In the genomic region with DNA sequence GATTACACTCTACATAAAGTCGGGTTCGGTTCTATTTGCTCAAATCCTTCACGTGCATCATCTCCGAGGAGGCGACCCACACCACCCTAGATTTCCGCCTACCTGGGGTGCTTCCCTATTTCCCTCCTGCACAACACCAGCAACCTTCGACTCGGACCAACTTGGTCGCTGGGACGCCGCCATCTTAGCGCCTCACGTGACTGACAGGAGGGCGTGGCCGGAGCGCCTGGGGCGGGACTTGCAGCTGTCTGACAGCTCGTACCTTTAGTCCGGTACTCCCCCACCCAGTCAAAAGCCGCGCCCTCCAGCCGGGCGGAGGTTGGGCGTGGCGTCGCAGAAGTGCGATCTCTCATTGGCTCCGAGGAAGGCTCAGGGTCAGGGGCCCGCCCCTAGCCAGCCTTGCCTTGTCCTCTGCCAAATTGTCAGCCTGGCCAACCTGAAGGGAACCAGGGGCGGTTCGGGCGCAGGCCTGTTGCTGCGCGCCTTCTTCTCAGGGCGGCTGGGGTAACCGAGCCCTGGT, we compare ENCODE assay signal across 8 mouse cellular contexts. TPM values are rescaled to one million over a fixed set of nuclear protein-coding genes. Genes with fewer than 3 reads are reported as not detected.
DNase-seq lines count a peak whose midpoint lies in the region; ATAC-seq and TF ChIP-seq lines count a peak whose summit lies in the region.

A gene (minus strand): TSS at position 209 of the 520 bp plus-strand sequence.

- WGBS in forebrain, embryonic 10.5 days = under 1% methylated on average over 36 of the region's 36 CpGs
- under 1% methylated on average over 36 of the region's 36 CpGs for whole genome bisulfite sequencing in heart, embryonic 15.5 days
- WGBS in liver, embryonic 14.5 days (ENCODE audit: insufficient replicate concordance) = 0% methylated on average over 36 of the region's 36 CpGs
- WGBS in neural tube, embryonic 11.5 days = 0% methylated on average over 36 of the region's 36 CpGs
- whole genome bisulfite sequencing in stomach, postnatal 0 days = 0% methylated on average over 36 of the region's 36 CpGs

- H3K4me2 ChIP-seq in heart, embryonic 15.5 days = peak within 1 kb of the TSS; percentile 95
- H3K4me2 ChIP-seq in liver, embryonic 14.5 days (ENCODE audit: low read depth) = peak within 1 kb of the TSS; percentile 98
- H3K4me2 ChIP-seq in neural tube, embryonic 11.5 days (ENCODE audit: low read depth) = peak within 1 kb of the TSS; percentile 71
- H3K4me2 ChIP-seq in stomach, postnatal 0 days (replicated peaks; ENCODE audit: low read depth) = peak within 1 kb of the TSS; percentile 90

- peak; percentile 98 for DNase-seq in CD8-positive naive resting alpha-beta T cell, adult 2 months (ENCODE audit: low read depth in 2 of 2, low spot score in 2 of 2)
- peak; percentile 97 for DNase-seq in c-Kit-positive CD71-negative TER-119-negative erythroid progenitor cells, embryonic 14.5 days (ENCODE audit: low read depth)
- DNase-seq in forebrain, embryonic 10.5 days (ENCODE audit: extremely low spot score, low spot score) = peak; percentile 99
- DNase-seq in kidney, postnatal 25 days = peak; percentile 98 to 100
- peak; percentile 97 to 98 (median 98) for DNase-seq in liver, embryonic 14.5 days (ENCODE audit: low read depth in 3 of 3, low spot score in 3 of 3)
- peak; percentile 99 for DNase-seq in neural tube, embryonic 11.5 days (ENCODE audit: low spot score)
- DNase-seq in stomach, postnatal 0 days (ENCODE audit: low spot score) = peak; percentile 99

- H3K9ac ChIP-seq in heart, embryonic 15.5 days = peak within 1 kb of the TSS; percentile 73
- peak within 1 kb of the TSS; percentile 74 for H3K9ac ChIP-seq in liver, embryonic 14.5 days (replicated peaks)
- peak within 1 kb of the TSS; percentile 59 for H3K9ac ChIP-seq in neural tube, embryonic 11.5 days (ENCODE audit: low read length)
- peak within 1 kb of the TSS; percentile 75 for H3K9ac ChIP-seq in stomach, postnatal 0 days (ENCODE audit: low read length)

- peaks cover 21% of the 10 kb centered on the region for H3K27me3 ChIP-seq in forebrain, embryonic 10.5 days (ENCODE audit: poor library complexity, severe bottlenecking)
- peaks cover 3% of the 10 kb centered on the region for H3K27me3 ChIP-seq in heart, embryonic 15.5 days
- peaks cover 2% of the 10 kb centered on the region; the same call in 1 of the 2 replicates for H3K27me3 ChIP-seq in liver, embryonic 14.5 days (ENCODE audit: control insufficient read depth, insufficient read depth, low read length)
- no peaks in the 10 kb centered on the region for H3K27me3 ChIP-seq in neural tube, embryonic 11.5 days (ENCODE audit: control insufficient read depth, insufficient read depth, low read length)
- no peaks in the 10 kb centered on the region for H3K27me3 ChIP-seq in stomach, postnatal 0 days (ENCODE audit: control insufficient read depth, insufficient read depth, low read length)

- H3K4me1 ChIP-seq in forebrain, embryonic 10.5 days = peaks cover 17% of the 10 kb centered on the region
- peaks cover 15% of the 10 kb centered on the region for H3K4me1 ChIP-seq in heart, embryonic 15.5 days (replicated peaks)
- peaks cover 8 to 11% of the 10 kb centered on the region in 2 experiments for H3K4me1 ChIP-seq in liver, embryonic 14.5 days (replicated peaks; ENCODE audit: control insufficient read depth in 2 of 2, insufficient read depth in 2 of 2, low read length in 1 of 2)
- H3K4me1 ChIP-seq in neural tube, embryonic 11.5 days (ENCODE audit: control insufficient read depth, insufficient read depth, low read length) = no peaks in the 10 kb centered on the region
- H3K4me1 ChIP-seq in stomach, postnatal 0 days (replicated peaks; ENCODE audit: control insufficient read depth, insufficient read depth) = no peaks in the 10 kb centered on the region

- peak; percentile 100 for ATAC-seq in heart, embryonic 15.5 days (replicated peaks; ENCODE audit: insufficient number of reproducible peaks, insufficient read depth, low FRiP score, low read depth)
- ATAC-seq in liver, embryonic 14.5 days (ENCODE audit: insufficient read depth) = peak; percentile 100
- ATAC-seq in neural tube, embryonic 11.5 days (ENCODE audit: insufficient read depth, low FRiP score, low TSS enrichment) = peak; percentile 100
- ATAC-seq in stomach, postnatal 0 days (ENCODE audit: low FRiP score, low TSS enrichment) = peak; percentile 100

- TF ChIP-seq EP300 in liver, embryonic 14.5 days (IDR thresholded peaks at IDR 0.05; ENCODE audit: low read depth) = no peak
- TF ChIP-seq EP300 in stomach, postnatal 0 days (optimal IDR thresholded peaks at IDR 0.05) = no peak

- peak within 1 kb of the TSS; percentile 73 for H3K4me3 ChIP-seq in forebrain, embryonic 10.5 days
- H3K4me3 ChIP-seq in heart, embryonic 15.5 days = peak within 1 kb of the TSS; percentile 71
- peak within 1 kb of the TSS; percentile 70 to 93 for H3K4me3 ChIP-seq in liver, embryonic 14.5 days (ENCODE audit: insufficient read depth in 1 of 2, low read depth in 2 of 2, low read length in 2 of 2)
- H3K4me3 ChIP-seq in neural tube, embryonic 11.5 days (ENCODE audit: low read depth, low read length) = peak within 1 kb of the TSS; percentile 60
- peak within 1 kb of the TSS; percentile 67 for H3K4me3 ChIP-seq in stomach, postnatal 0 days (ENCODE audit: low read depth, low read length)

- TF ChIP-seq CTCF in liver, embryonic 14.5 days (IDR thresholded peaks at IDR 0.05; ENCODE audit: low read depth) = no peak
- TF ChIP-seq CTCF in stomach, postnatal 0 days (IDR thresholded peaks at IDR 0.05; ENCODE audit: low read depth) = 0 out of 2 replicates have a peak, but pooled peaks have one; percentile 4

- H3K36me3 ChIP-seq in forebrain, embryonic 10.5 days (replicated peaks) = no peaks in the 10 kb centered on the region; the same call in 1 of the 2 replicates
- no peaks in the 10 kb centered on the region; the same call in 1 of the 2 replicates for H3K36me3 ChIP-seq in heart, embryonic 15.5 days
- H3K36me3 ChIP-seq in liver, embryonic 14.5 days (replicated peaks; ENCODE audit: control insufficient read depth, insufficient read depth, low read depth) = no peaks in the 10 kb centered on the region
- H3K36me3 ChIP-seq in neural tube, embryonic 11.5 days (ENCODE audit: control insufficient read depth, insufficient read depth, low read length) = no peaks in the 10 kb centered on the region
- no peaks in the 10 kb centered on the region for H3K36me3 ChIP-seq in stomach, postnatal 0 days (ENCODE audit: control insufficient read depth, insufficient read depth, low read length)

- H3K27ac ChIP-seq in forebrain, embryonic 10.5 days = peak within 1 kb of the TSS; percentile 86
- peak within 1 kb of the TSS; percentile 76 for H3K27ac ChIP-seq in heart, embryonic 15.5 days
- H3K27ac ChIP-seq in liver, embryonic 14.5 days = peak within 1 kb of the TSS; percentile 28
- no peak within 1 kb of the TSS for H3K27ac ChIP-seq in neural tube, embryonic 11.5 days (ENCODE audit: low read depth, low read length)
- peak within 1 kb of the TSS; percentile 75 for H3K27ac ChIP-seq in stomach, postnatal 0 days (replicated peaks)

- H3K9me3 ChIP-seq in forebrain, embryonic 10.5 days = no peaks in the 10 kb centered on the region
- no peaks in the 10 kb centered on the region for H3K9me3 ChIP-seq in heart, embryonic 15.5 days (replicated peaks)
- no peaks in the 10 kb centered on the region for H3K9me3 ChIP-seq in liver, embryonic 14.5 days (ENCODE audit: control insufficient read depth, low read length)
- no peaks in the 10 kb centered on the region for H3K9me3 ChIP-seq in neural tube, embryonic 11.5 days (ENCODE audit: control insufficient read depth, low read length)
- no peaks in the 10 kb centered on the region for H3K9me3 ChIP-seq in stomach, postnatal 0 days (ENCODE audit: control insufficient read depth, low read length)

RNA-seq across cellular contexts. Expression of the gene that starts here (rescaled TPM):
- polyA plus RNA-seq in forebrain, embryonic 10.5 days (2016; fragmentation: Nextera tagmentation; extraction: Ambion mirVana) = 31.6 and 32.9 TPM in 2 replicates
- polyA plus RNA-seq in heart, embryonic 15.5 days (2015; fragmentation: Nextera tagmentation; extraction: Ambion mirVana) = 29.6 and 30.8 TPM in 2 replicates
- 3.3 and 5.6 TPM in 2 replicates for polyA plus RNA-seq in liver, embryonic 14.5 days (2012; rRNA removed)
- 11.2 and 11.8 TPM in 2 replicates for polyA plus RNA-seq in liver, embryonic 14.5 days (2014; fragmentation: Nextera tagmentation; extraction: Ambion mirVana)
- 41.8 and 43.3 TPM in 2 replicates for polyA plus RNA-seq in neural tube, embryonic 11.5 days (2014; fragmentation: Nextera tagmentation; extraction: Ambion mirVana)
- polyA plus RNA-seq in stomach, postnatal 0 days (2015; fragmentation: Nextera tagmentation; extraction: Ambion mirVana) = 18.9 and 19.3 TPM in 2 replicates
